Mouse (Mus musculus) E14TG2a.4 (cell line): ENCODE data around the gene Nectin4.
"Not testable (repeated sequence)": the region's sequence is repeated elsewhere in the genome, so short reads cannot be mapped to it uniquely, and the experiment has no call there.

Source experiments
- H3K27me3 ChIP-seq: 2 replicates; pipeline ENCODE4 v1.6.1; 2014; ENCODE audit warnings: low read length, control low read depth; ENCODE audit not compliant: insufficient read depth
- H3K36me3 ChIP-seq: 2 replicates; pipeline ENCODE4 v1.6.1; 2014; ENCODE audit warnings: low read length, control low read depth; ENCODE audit not compliant: insufficient read depth
- H3K4me1 ChIP-seq: replicated peaks from 2 replicates; pipeline ENCODE4 v1.6.1; 2014; ENCODE audit warnings: low read depth, low read length, control low read depth
- H3K4me3 ChIP-seq: replicated peaks from 2 replicates; pipeline ENCODE4 v1.5.1; 2014; ENCODE audit warnings: mild to moderate bottlenecking, low read length
- H3K9me3 ChIP-seq: 2 replicates; pipeline ENCODE4 v1.6.1; 2014; ENCODE audit warnings: low read length, control low read depth
- CTCF ChIP-seq: conservative IDR thresholded peaks from 2 replicates; pipeline ENCODE4 v1.5.1; 2014; ENCODE audit warnings: low read length
- NANOG ChIP-seq: IDR thresholded peaks from 2 replicates; pipeline ENCODE4 v1.6.1; 2014; ENCODE audit warnings: borderline replicate concordance, low read length, mixed read lengths
- POU5F1 ChIP-seq: IDR thresholded peaks from 2 replicates; pipeline ENCODE4 v1.6.1; 2014; ENCODE audit warnings: low read length, borderline replicate concordance

Gene Nectin4

GRCm38 (mm10) chr1:171369845-171370556, at the start of gene Nectin4:
Gene Nectin4 (plus strand): TSS chr1:171370099.
- no peaks in the 10 kb centered on the region for H3K36me3 ChIP-seq
- H3K4me3 ChIP-seq: peak within 1 kb of the TSS; percentile 57
- H3K9me3 ChIP-seq: no peaks in the 10 kb centered on the region
- H3K4me1 ChIP-seq: peaks cover 85% of the 10 kb centered on the region
- H3K27me3 ChIP-seq: peaks cover 14% of the 10 kb centered on the region
- TF ChIP-seq NANOG (no peak), CTCF (0 out of 2 replicates have a peak, but pooled peaks have one; percentile 7), POU5F1 (no peak)

GRCm38 (mm10) chr1:171320151-171320550, 49.7 kb upstream of the Nectin4 start:
- Histone ChIP-seq H3K9me3 (no peaks in the 10 kb centered on the region), H3K27me3 (no peaks in the 10 kb centered on the region), H3K4me3 (peak overlapping the region; percentile 87), H3K4me1 (peaks cover 59% of the 10 kb centered on the region), H3K36me3 (peaks cover 3% of the 10 kb centered on the region)
- no peak for TF ChIP-seq NANOG
- no peak for TF ChIP-seq CTCF
- TF ChIP-seq POU5F1: no peak

GRCm38 (mm10) chr1:171321415-171321814, 48.5 kb upstream of the Nectin4 start:
- TF ChIP-seq CTCF: peak; percentile 55
- TF ChIP-seq POU5F1: no peak
- H3K9me3 ChIP-seq: no peaks in the 10 kb centered on the region
- H3K36me3 ChIP-seq: peaks cover 15% of the 10 kb centered on the region
- H3K4me1 ChIP-seq: peaks cover 71% of the 10 kb centered on the region
- no peak overlapping the region for H3K4me3 ChIP-seq
- no peaks in the 10 kb centered on the region for H3K27me3 ChIP-seq

GRCm38 (mm10) chr1:171322012-171322411, 47.9 kb upstream of the Nectin4 start:
- peaks cover 17% of the 10 kb centered on the region for H3K36me3 ChIP-seq
- H3K27me3 ChIP-seq: no peaks in the 10 kb centered on the region
- TF ChIP-seq CTCF (no peak), POU5F1 (no peak), NANOG (no peak)
- 0 out of 2 replicates have a peak overlapping the region, but pooled peaks have one; percentile 35 for H3K4me3 ChIP-seq
- peaks cover 71% of the 10 kb centered on the region for H3K4me1 ChIP-seq
- no peaks in the 10 kb centered on the region for H3K9me3 ChIP-seq

GRCm38 (mm10) chr1:171325571-171325970, 44.3 kb upstream of the Nectin4 start:
- Histone ChIP-seq H3K27me3 (no peaks in the 10 kb centered on the region), H3K36me3 (peaks cover 23% of the 10 kb centered on the region), H3K4me1 (peaks cover 74% of the 10 kb centered on the region), H3K9me3 (no peaks in the 10 kb centered on the region), H3K4me3 (no peak overlapping the region)
- TF ChIP-seq POU5F1 (no peak), NANOG (no peak), CTCF (no peak)

- Histone ChIP-seq H3K36me3 (peaks cover 23% of the 10 kb centered on the region), H3K4me1 (peaks cover 73% of the 10 kb centered on the region)
- not testable (repeated sequence) for H3K4me3 ChIP-seq, H3K9me3 ChIP-seq, H3K27me3 ChIP-seq
Observed at GRCm38 (mm10) chr1:171326588-171326987, 43.3 kb upstream of the Nectin4 start.

- no peak for TF ChIP-seq CTCF
- TF ChIP-seq NANOG: no peak
- TF ChIP-seq POU5F1: no peak
- no peaks in the 10 kb centered on the region for H3K9me3 ChIP-seq
- peak overlapping the region; percentile 87 for H3K4me3 ChIP-seq
- peaks cover 73% of the 10 kb centered on the region for H3K4me1 ChIP-seq
- peaks cover 34% of the 10 kb centered on the region for H3K36me3 ChIP-seq
- no peaks in the 10 kb centered on the region for H3K27me3 ChIP-seq
Observed at GRCm38 (mm10) chr1:171328244-171328643, 41.7 kb upstream of the Nectin4 start.

- Histone ChIP-seq H3K4me3 (peak within 1 kb of the TSS; percentile 87), H3K27me3 (no peaks in the 10 kb centered on the region), H3K4me1 (peaks cover 73% of the 10 kb centered on the region), H3K9me3 (no peaks in the 10 kb centered on the region), H3K36me3 (peaks cover 41% of the 10 kb centered on the region)
- TF ChIP-seq CTCF (no peak), NANOG (no peak), POU5F1 (no peak)
Observed at GRCm38 (mm10) chr1:171328839-171329432, 41.0 kb upstream of the Nectin4 start, which contains the start of gene Dedd. Gene Dedd (plus strand): TSS chr1:171329145.
